Mouse (Mus musculus) heart, embryonic 14.5 days (tissue): ENCODE measurements around the gene Eri3. TPM values are rescaled to one million over a fixed set of nuclear protein-coding genes. Genes with fewer than 3 reads are reported as not detected.

Source experiments
- ATAC-seq: fragments of 200-750 bp; cut with Nextera tagmentation; 2 replicates; pipeline ENCODE4 v1.8.0; 2017; ENCODE audit warnings: low read depth, moderate TSS enrichment; ENCODE audit not compliant: insufficient number of reproducible peaks, insufficient read depth, low FRiP score
- H3K27ac ChIP-seq, 2 experiments: fragments of 200-500 bp in 1 of 2; fragments of 300-500 bp in 1 of 2; sonication (generic) in 1 of 2; replicated peaks in 1 of 2; 2 replicates each; pipeline ENCODE4 v1.5.1; 2012 to 2014; ENCODE audit warnings: low read depth in 2 of 2, low read length in 2 of 2, control low read depth in 1 of 2, mild to moderate bottlenecking in 1 of 2, mixed read lengths in 1 of 2; ENCODE audit not compliant: control insufficient read depth in 1 of 2, insufficient read depth in 1 of 2
- H3K27me3 ChIP-seq: fragments of 300-500 bp; sonication (generic); 2 replicates; pipeline ENCODE4 v1.6.1; 2014; ENCODE audit warnings: mild to moderate bottlenecking, low read length, control low read depth; ENCODE audit not compliant: control insufficient read depth, insufficient read depth
- H3K36me3 ChIP-seq: fragments of 300-500 bp; sonication (generic); 2 replicates; pipeline ENCODE4 v1.6.1; 2014; ENCODE audit warnings: mild to moderate bottlenecking, control low read depth, low read length, mixed read lengths; ENCODE audit not compliant: control insufficient read depth, insufficient read depth
- H3K4me1 ChIP-seq, 2 experiments: fragments of 200-500 bp in 1 of 2; fragments of 300-500 bp in 1 of 2; sonication (generic) in 1 of 2; 2 replicates each; pipeline ENCODE4 v1.6.1; 2012 to 2014; ENCODE audit warnings: low read length in 2 of 2, control low read depth in 1 of 2, mixed read lengths in 1 of 2; ENCODE audit not compliant: control insufficient read depth in 2 of 2, insufficient read depth in 2 of 2
- H3K4me2 ChIP-seq: fragments of 300-500 bp; sonication (generic); 2 replicates; pipeline ENCODE4 v1.6.1; 2014; ENCODE audit warnings: mild to moderate bottlenecking, low read length
- H3K4me3 ChIP-seq, 2 experiments: fragments of 200-500 bp in 1 of 2; fragments of 300-500 bp in 1 of 2; sonication (generic) in 1 of 2; 2 replicates each; pipeline ENCODE4 v1.5.1; 2012 to 2014; ENCODE audit warnings: low read length in 2 of 2, mild to moderate bottlenecking in 2 of 2, control low read depth in 1 of 2, low read depth in 1 of 2, moderate library complexity in 1 of 2; ENCODE audit not compliant: control insufficient read depth in 1 of 2, insufficient read depth in 1 of 2
- H3K9ac ChIP-seq: fragments of 300-500 bp; sonication (generic); 2 replicates; pipeline ENCODE4 v1.6.1; 2014; ENCODE audit warnings: mild to moderate bottlenecking, low read length
- H3K9me3 ChIP-seq: fragments of 300-500 bp; sonication (generic); 2 replicates; pipeline ENCODE4 v1.6.1; 2016; ENCODE audit warnings: low read length, control low read depth; ENCODE audit not compliant: control insufficient read depth
- WGBS: fragments of 180-500 bp; shearing (Covaris S2); extraction: QIAGEN DNeasy Blood & Tissue Kit; methylation state at CpG from one replicate; pipeline ENCODE4 v1.1.7; 2014; 5-methylcytosine and 5-hydroxymethylcytosine counted together
- polyA plus RNA-seq: library from polyadenylated mRNA; unstranded; fragments of >200 nt; fragmentation: Nextera tagmentation; extraction: Ambion mirVana; gene quantifications from 2 replicates; pipeline ENCODE4 v1.2.1, GENCODE M21; 2014

Eri3 gene
- polyA plus RNA-seq, 1 experiment from 2014 or later = 128 TPM

- Histone ChIP-seq H3K9me3 (no peaks in the 10 kb centered on the region), H3K9ac (no peak overlapping the region), H3K4me2 (no peak overlapping the region), H3K27ac (no peak overlapping the region), H3K36me3 (peaks cover 19% of the 10 kb centered on the region), H3K4me3 (no peak overlapping the region), H3K4me1 (peaks cover 18 to 20% of the 10 kb centered on the region in 2 experiments), H3K27me3 (no peaks in the 10 kb centered on the region)
- 31% methylated on average over 10 of the region's 10 CpGs for WGBS
- no peak for ATAC-seq
These were observed 104.0 kb downstream of the Eri3 start for GRCm38 (mm10) chr4:117654016-117654702.

- Histone ChIP-seq H3K27me3 (no peaks in the 10 kb centered on the region), H3K4me1 (peaks cover 18 to 20% of the 10 kb centered on the region in 2 experiments), H3K36me3 (peaks cover 12% of the 10 kb centered on the region), H3K27ac (no peak overlapping the region), H3K9me3 (no peaks in the 10 kb centered on the region), H3K9ac (no peak overlapping the region), H3K4me2 (no peak overlapping the region), H3K4me3 (no peak overlapping the region)
- ATAC-seq = no peak
- WGBS = 31% methylated on average over 9 of the region's 9 CpGs
These were observed 104.7 kb downstream of the Eri3 start for GRCm38 (mm10) chr4:117654703-117655499.

GRCm38 (mm10) chr4:117655500-117655863, 105.3 kb downstream of the Eri3 start:
- no peak overlapping the region for H3K4me3 ChIP-seq
- no peaks in the 10 kb centered on the region for H3K9me3 ChIP-seq
- H3K27ac ChIP-seq = no peak overlapping the region
- H3K27me3 ChIP-seq = no peaks in the 10 kb centered on the region
- no peak for ATAC-seq
- no peak overlapping the region for H3K4me2 ChIP-seq
- peaks cover 18 to 20% of the 10 kb centered on the region in 2 experiments for H3K4me1 ChIP-seq
- H3K9ac ChIP-seq = no peak overlapping the region
- H3K36me3 ChIP-seq = peaks cover 6% of the 10 kb centered on the region
- WGBS = 40% methylated on average over 5 of the region's 5 CpGs

GRCm38 (mm10) chr4:117656961-117657360, 106.8 kb downstream of the Eri3 start:
- Histone ChIP-seq H3K9me3 (no peaks in the 10 kb centered on the region), H3K36me3 (peaks cover 5% of the 10 kb centered on the region; the same call in 1 of the 2 replicates), H3K9ac (no peak overlapping the region), H3K27ac (no peak overlapping the region), H3K4me3 (no peak overlapping the region), H3K4me1 (peaks cover 18% of the 10 kb centered on the region in 2 experiments), H3K4me2 (no peak overlapping the region), H3K27me3 (no peaks in the 10 kb centered on the region)
- no peak for ATAC-seq
- WGBS = 66% methylated on average over 6 of the region's 6 CpGs

- no peak overlapping the region for H3K9ac ChIP-seq
- no peaks in the 10 kb centered on the region for H3K27me3 ChIP-seq
- H3K36me3 ChIP-seq = peaks cover 8% of the 10 kb centered on the region; the same call in 1 of the 2 replicates
- H3K4me3 ChIP-seq = no peak overlapping the region
- WGBS = 78% methylated on average over 4 of the region's 4 CpGs
- no peak overlapping the region for H3K27ac ChIP-seq
- peaks cover 16 to 18% of the 10 kb centered on the region in 2 experiments for H3K4me1 ChIP-seq
- no peak for ATAC-seq
- H3K4me2 ChIP-seq = no peak overlapping the region
- H3K9me3 ChIP-seq = no peaks in the 10 kb centered on the region
These were observed 107.5 kb downstream of the Eri3 start for GRCm38 (mm10) chr4:117657646-117658045.

- Histone ChIP-seq H3K36me3 (peaks cover 12% of the 10 kb centered on the region), H3K4me2 (no peak overlapping the region), H3K27me3 (no peaks in the 10 kb centered on the region), H3K27ac (no peak overlapping the region), H3K9me3 (no peaks in the 10 kb centered on the region), H3K4me3 (no peak overlapping the region), H3K4me1 (peaks cover 16 to 18% of the 10 kb centered on the region in 2 experiments), H3K9ac (no peak overlapping the region)
- no peak for ATAC-seq
- 61% methylated on average over 14 of the region's 14 CpGs for WGBS
These were observed 108.6 kb downstream of the Eri3 start for GRCm38 (mm10) chr4:117658582-117659444.

- no peak for ATAC-seq
- peaks cover 6 to 8% of the 10 kb centered on the region in 2 experiments for H3K4me1 ChIP-seq
- no peaks in the 10 kb centered on the region for H3K9me3 ChIP-seq
- no peaks in the 10 kb centered on the region for H3K27me3 ChIP-seq
- H3K9ac ChIP-seq = no peak overlapping the region
- H3K27ac ChIP-seq = no peak overlapping the region
- H3K4me2 ChIP-seq = no peak overlapping the region
- no peak overlapping the region for H3K4me3 ChIP-seq
- peaks cover 12% of the 10 kb centered on the region for H3K36me3 ChIP-seq
- WGBS = 84% methylated on average over 5 of the region's 5 CpGs
These were observed 109.8 kb downstream of the Eri3 start for GRCm38 (mm10) chr4:117660001-117660400.
